8 mouse cellular contexts compared by ENCODE assay signal in the genomic region with DNA sequence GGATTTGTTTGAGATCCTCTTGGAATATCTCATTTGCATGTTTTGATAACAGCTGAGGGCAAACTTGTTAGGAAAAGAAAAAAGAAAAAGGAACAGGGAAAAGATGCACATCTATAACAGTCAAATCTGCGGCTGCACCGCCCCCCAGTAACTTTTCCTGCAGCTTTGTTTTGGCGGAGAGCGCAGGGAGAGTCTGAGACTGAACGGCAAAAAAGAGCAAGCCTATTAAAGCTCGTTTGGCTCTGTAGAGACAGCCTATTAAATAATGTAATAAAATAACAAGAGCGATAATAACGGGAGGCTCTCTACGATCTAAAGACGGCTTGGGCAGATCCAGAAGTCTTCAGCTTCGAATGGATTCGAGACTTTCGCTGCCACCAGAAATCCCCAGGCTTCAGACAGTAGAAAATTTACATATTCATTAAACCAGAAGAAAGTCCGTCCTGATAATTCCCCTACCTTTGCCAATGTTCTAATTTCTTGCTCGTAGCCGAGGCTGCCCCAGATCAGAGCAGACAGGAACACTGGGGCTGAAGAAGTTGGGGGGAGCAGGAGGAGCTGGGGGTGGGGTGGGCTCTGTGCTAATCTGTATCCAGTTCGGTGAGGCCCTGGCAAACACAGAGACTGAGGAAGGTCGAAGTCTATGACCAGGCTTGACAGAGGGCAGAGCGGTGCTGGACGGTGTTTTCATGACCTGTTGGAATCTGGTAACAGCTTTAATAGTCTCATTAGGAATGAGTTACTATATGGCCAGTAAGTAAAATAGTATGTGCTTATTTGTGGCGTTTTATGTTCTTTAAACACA. TPM values are rescaled to one million over a fixed set of nuclear protein-coding genes. Genes with fewer than 3 reads are reported as not detected.
DNase-seq lines count a peak whose midpoint lies in the region; ATAC-seq lines count a peak whose summit lies in the region.

No protein-coding gene starts in this region.

- no peaks in the 10 kb centered on the region for H3K9me3 ChIP-seq in embryonic facial prominence, embryonic 10.5 days
- H3K9me3 ChIP-seq in hindbrain, embryonic 12.5 days (replicated peaks): 0 out of 2 replicates have a peak, but pooled peaks cover 3% of the 10 kb centered on the region
- no peaks in the 10 kb centered on the region for H3K9me3 ChIP-seq in limb, embryonic 15.5 days
- H3K9me3 ChIP-seq in stomach, embryonic 16.5 days (replicated peaks; ENCODE audit: control insufficient read depth, low read length): no peaks in the 10 kb centered on the region

- H3K4me2 ChIP-seq in hindbrain, embryonic 12.5 days (replicated peaks): peak overlapping the region; percentile 61
- H3K4me2 ChIP-seq in limb, embryonic 15.5 days: peak overlapping the region; percentile 58
- H3K4me2 ChIP-seq in stomach, embryonic 16.5 days (ENCODE audit: low read depth, low read length): peak overlapping the region; percentile 83

- peaks cover 69% of the 10 kb centered on the region for H3K27me3 ChIP-seq in embryonic facial prominence, embryonic 10.5 days (replicated peaks; ENCODE audit: low read depth, poor library complexity, severe bottlenecking)
- peaks cover 86% of the 10 kb centered on the region for H3K27me3 ChIP-seq in hindbrain, embryonic 12.5 days
- peaks cover 12% of the 10 kb centered on the region; the same call in 1 of the 2 replicates for H3K27me3 ChIP-seq in limb, embryonic 15.5 days
- peaks cover 32% of the 10 kb centered on the region for H3K27me3 ChIP-seq in stomach, embryonic 16.5 days (ENCODE audit: control insufficient read depth, insufficient read depth, low read length)

- WGBS in embryonic facial prominence, embryonic 10.5 days: under 1% methylated on average over 21 of the region's 21 CpGs
- WGBS in hindbrain, embryonic 12.5 days: under 1% methylated on average over 21 of the region's 21 CpGs
- WGBS in limb, embryonic 15.5 days: under 1% methylated on average over 21 of the region's 21 CpGs
- 3% methylated on average over 21 of the region's 21 CpGs for WGBS in stomach, embryonic 16.5 days

- DNase-seq in ES-CJ7 (ENCODE audit: low read depth, low spot score): peak; percentile 25
- peak; percentile 69 for DNase-seq in embryonic facial prominence, embryonic 10.5 days (ENCODE audit: low spot score)
- no peak for DNase-seq in layer of hippocampus, postnatal 10 days (ENCODE audit: low spot score in 2 of 2)
- no peak for DNase-seq in testis, postnatal 10 days (ENCODE audit: low spot score)
- no peak for DNase-seq in cerebellum, adult 11 months

- peak overlapping the region; percentile 72 for H3K4me3 ChIP-seq in embryonic facial prominence, embryonic 10.5 days
- H3K4me3 ChIP-seq in hindbrain, embryonic 12.5 days: peak overlapping the region; percentile 48
- H3K4me3 ChIP-seq in limb, embryonic 15.5 days: peak overlapping the region; percentile 68
- peak overlapping the region; percentile 57 for H3K4me3 ChIP-seq in stomach, embryonic 16.5 days (replicated peaks; ENCODE audit: low read length)

- peak; percentile 47 for ATAC-seq in hindbrain, embryonic 12.5 days (ENCODE audit: low FRiP score)
- peak; percentile 70; the same call in 1 of the 2 replicates for ATAC-seq in limb, embryonic 15.5 days (ENCODE audit: insufficient number of reproducible peaks, low FRiP score, low TSS enrichment, low read depth)
- ATAC-seq in stomach, embryonic 16.5 days (ENCODE audit: insufficient read depth, low FRiP score): no peak

- peak overlapping the region; percentile 99 for H3K27ac ChIP-seq in embryonic facial prominence, embryonic 10.5 days (replicated peaks)
- H3K27ac ChIP-seq in hindbrain, embryonic 12.5 days: peak overlapping the region; percentile 70
- peak overlapping the region; percentile 99 for H3K27ac ChIP-seq in limb, embryonic 15.5 days
- H3K27ac ChIP-seq in stomach, embryonic 16.5 days (ENCODE audit: low read length): no peak overlapping the region

- H3K36me3 ChIP-seq in embryonic facial prominence, embryonic 10.5 days (replicated peaks): peaks cover 15% of the 10 kb centered on the region
- H3K36me3 ChIP-seq in hindbrain, embryonic 12.5 days: no peaks in the 10 kb centered on the region
- H3K36me3 ChIP-seq in limb, embryonic 15.5 days: no peaks in the 10 kb centered on the region
- no peaks in the 10 kb centered on the region for H3K36me3 ChIP-seq in stomach, embryonic 16.5 days (ENCODE audit: control insufficient read depth, insufficient read depth, low read length)

- no peak overlapping the region; the same call in 1 of the 2 replicates for H3K9ac ChIP-seq in hindbrain, embryonic 12.5 days
- peak overlapping the region; percentile 96; the same call in 1 of the 2 replicates for H3K9ac ChIP-seq in limb, embryonic 15.5 days
- 0 out of 2 replicates have a peak overlapping the region, but pooled peaks have one; percentile 21 for H3K9ac ChIP-seq in stomach, embryonic 16.5 days (ENCODE audit: low read length)

- H3K4me1 ChIP-seq in embryonic facial prominence, embryonic 10.5 days: peaks cover 57% of the 10 kb centered on the region
- peaks cover 31% of the 10 kb centered on the region for H3K4me1 ChIP-seq in hindbrain, embryonic 12.5 days
- H3K4me1 ChIP-seq in limb, embryonic 15.5 days: peaks cover 19% of the 10 kb centered on the region
- peaks cover 18% of the 10 kb centered on the region for H3K4me1 ChIP-seq in stomach, embryonic 16.5 days (ENCODE audit: control insufficient read depth, insufficient read depth, low read length)

RNA-seq across cellular contexts. Expression of a gene that starts 0.6 kb away (rescaled TPM):
- 128 TPM in 2 replicates for polyA plus RNA-seq in embryonic facial prominence, embryonic 10.5 days (2016; fragmentation: Nextera tagmentation; extraction: Ambion mirVana)
- 81.5 and 83.2 TPM in 2 replicates for polyA plus RNA-seq in hindbrain, embryonic 12.5 days (2016; fragmentation: Nextera tagmentation; extraction: Ambion mirVana)
- 102 and 115 TPM in 2 replicates for polyA plus RNA-seq in limb, embryonic 15.5 days (2015; fragmentation: Nextera tagmentation; extraction: Ambion mirVana)
- polyA plus RNA-seq in stomach, embryonic 16.5 days (2015; fragmentation: Nextera tagmentation; extraction: Ambion mirVana): 6.7 and 9.6 TPM in 2 replicates
- 1 to 10 TPM; 8.1 to 8.8 TPM for total RNA-seq in layer of hippocampus, postnatal 10 days (2021)

Comparison
In these comparisons a context has a peak if more than half of its experiments do, and no peak if none do; other contexts are left out.
1. DNase-seq: peak in ES-CJ7 (single experiment) and embryonic facial prominence, embryonic 10.5 days (single experiment); none in layer of hippocampus, postnatal 10 days (0 of 2), testis, postnatal 10 days (single experiment) and cerebellum, adult 11 months (single experiment).
2. Peak in every context shown above with its lines, with median percentiles within 50 percentile points of each other: H3K4me3 ChIP-seq and H3K4me2 ChIP-seq.